Mouse (Mus musculus) hindbrain, postnatal 0 days (tissue): ENCODE data around the gene Slc12a4. TPM values are rescaled to one million over a fixed set of nuclear protein-coding genes. Genes with fewer than 3 reads are reported as not detected.

Experiments used
- ATAC-seq: fragments of 200-750 bp; cut with Nextera tagmentation; 2 replicates; pipeline ENCODE4 v1.8.0; 2017; ENCODE audit warnings: mild to moderate bottlenecking, moderate TSS enrichment, moderate library complexity
- DNase-seq: peaks from one replicate; pipeline ENCODE4 v3.0.0-alpha.2; 2015; ENCODE audit warnings: low spot score
- H3K27ac ChIP-seq: fragments of 300-500 bp; sonication (generic); 2 replicates; pipeline ENCODE4 v1.5.1; 2014; ENCODE audit warnings: mild to moderate bottlenecking
- H3K27me3 ChIP-seq: fragments of 300-500 bp; sonication (generic); 2 replicates; pipeline ENCODE4 v1.6.1; 2014; ENCODE audit warnings: low read length, mixed read lengths; ENCODE audit not compliant: insufficient read depth
- H3K36me3 ChIP-seq: fragments of 300-500 bp; sonication (generic); 2 replicates; pipeline ENCODE4 v1.6.1; 2014; ENCODE audit warnings: low read length, mixed read lengths; ENCODE audit not compliant: insufficient read depth
- H3K4me1 ChIP-seq: fragments of 300-500 bp; sonication (generic); 2 replicates; pipeline ENCODE4 v1.6.1; 2014; ENCODE audit warnings: antibody characterized with exemption, low read length, mixed read lengths; ENCODE audit not compliant: insufficient read depth
- H3K4me2 ChIP-seq: fragments of 300-500 bp; sonication (generic); 2 replicates; pipeline ENCODE4 v1.6.1; 2014; ENCODE audit warnings: low read depth, mild to moderate bottlenecking, low read length, moderate library complexity, mixed read lengths
- H3K4me3 ChIP-seq: fragments of 300-500 bp; sonication (generic); 2 replicates; pipeline ENCODE4 v1.5.1; 2014; ENCODE audit warnings: low read length
- H3K9ac ChIP-seq: fragments of 300-500 bp; sonication (generic); replicated peaks from 2 replicates; pipeline ENCODE4 v1.6.1; 2014; ENCODE audit warnings: mild to moderate bottlenecking, low read length, moderate library complexity, mixed read lengths
- H3K9me3 ChIP-seq: fragments of 300-500 bp; sonication (generic); 2 replicates; pipeline ENCODE4 v1.6.1; 2016; ENCODE audit warnings: low read length, mixed read lengths
- CTCF ChIP-seq: IDR thresholded peaks from 2 replicates; pipeline ENCODE4 v1.5.1; 2016; ENCODE audit warnings: antibody characterized with exemption, control low read depth, low read depth
- WGBS: fragments of 180-500 bp; shearing (Covaris S2); extraction: QIAGEN DNeasy Blood & Tissue Kit; methylation state at CpG from one replicate; pipeline ENCODE4 v1.1.7; 2014; 5-methylcytosine and 5-hydroxymethylcytosine counted together
- polyA plus RNA-seq: library from polyadenylated mRNA; unstranded; fragments of >200 nt; fragmentation: Nextera tagmentation; extraction: Ambion mirVana; gene quantifications from 2 replicates; pipeline ENCODE4 v1.2.1, GENCODE M21; 2015
- total RNA-seq: library from RNA; depleted of rRNA; stranded (reverse); fragments of >200 nt; gene quantifications from 2 replicates; pipeline ENCODE4 v1.2.3, GENCODE M21; 2014

The Slc12a4 gene
- total and polyA plus RNA-seq, 2 experiments from 2014 or later, result 16.3 to 25.5 TPM

GRCm38 (mm10) chr8:105943321-105943739 lies 22.6 kb downstream of the Slc12a4 start, which contains the start of gene Lcat:
Lcat (minus strand) TSS chr8:105943382.
- Histone ChIP-seq H3K4me3 (no peak within 1 kb of the TSS), H3K27ac (peak within 1 kb of the TSS; percentile 73), H3K9me3 (no peaks in the 10 kb centered on the region), H3K4me2 (no peak within 1 kb of the TSS), H3K36me3 (no peaks in the 10 kb centered on the region; the same call in 1 of the 2 replicates), H3K4me1 (no peaks in the 10 kb centered on the region), H3K27me3 (no peaks in the 10 kb centered on the region), H3K9ac (no peak within 1 kb of the TSS)
- DNase-seq (peak; percentile 73), ATAC-seq (peak; percentile 88)
- 28% methylated on average over 7 of the region's 8 CpGs for WGBS
- TF ChIP-seq CTCF, result no peak

GRCm38 (mm10) chr8:105942542-105942941 lies 23.4 kb downstream of the Slc12a4 start:
- H3K4me3 ChIP-seq, result no peak overlapping the region
- peak overlapping the region; percentile 73; the same call in 1 of the 2 replicates for H3K27ac ChIP-seq
- H3K9ac ChIP-seq, result no peak overlapping the region
- no peak for TF ChIP-seq CTCF
- 92% methylated on average over 5 of the region's 5 CpGs for WGBS
- no peaks in the 10 kb centered on the region; the same call in 1 of the 2 replicates for H3K36me3 ChIP-seq
- no peaks in the 10 kb centered on the region for H3K9me3 ChIP-seq
- DNase-seq, result no peak
- ATAC-seq, result no peak
- H3K4me2 ChIP-seq, result no peak overlapping the region
- H3K27me3 ChIP-seq, result no peaks in the 10 kb centered on the region
- no peaks in the 10 kb centered on the region for H3K4me1 ChIP-seq

DNA sequence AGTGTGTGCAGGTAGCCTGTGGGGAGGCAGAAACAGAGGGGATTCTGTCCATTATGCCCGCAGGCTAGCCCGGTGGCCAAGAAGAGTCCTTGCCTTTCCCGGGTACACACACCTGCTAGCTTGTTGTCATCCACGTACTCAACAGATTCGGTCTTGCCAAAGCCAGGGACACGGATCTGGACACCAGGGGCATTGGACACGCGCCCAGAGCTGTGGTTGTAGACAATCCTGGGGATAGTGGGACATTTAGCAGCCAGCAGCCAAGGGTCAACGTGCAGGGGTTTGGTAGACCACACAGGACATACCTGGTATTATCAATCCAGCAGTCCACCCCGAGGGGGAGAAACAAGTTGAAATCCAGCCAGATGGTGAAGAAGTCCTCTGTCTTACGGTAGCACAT lies 23.9 kb downstream of the Slc12a4 start:
- no peak for TF ChIP-seq CTCF
- no peak overlapping the region for H3K4me2 ChIP-seq
- no peak overlapping the region for H3K27ac ChIP-seq
- DNase-seq, result no peak
- 83% methylated on average over 11 of the region's 11 CpGs for WGBS
- no peaks in the 10 kb centered on the region for H3K27me3 ChIP-seq
- H3K9me3 ChIP-seq, result no peaks in the 10 kb centered on the region
- no peak overlapping the region for H3K9ac ChIP-seq
- ATAC-seq, result no peak
- H3K4me1 ChIP-seq, result no peaks in the 10 kb centered on the region
- H3K36me3 ChIP-seq, result no peaks in the 10 kb centered on the region; the same call in 1 of the 2 replicates
- H3K4me3 ChIP-seq, result no peak overlapping the region

DNA sequence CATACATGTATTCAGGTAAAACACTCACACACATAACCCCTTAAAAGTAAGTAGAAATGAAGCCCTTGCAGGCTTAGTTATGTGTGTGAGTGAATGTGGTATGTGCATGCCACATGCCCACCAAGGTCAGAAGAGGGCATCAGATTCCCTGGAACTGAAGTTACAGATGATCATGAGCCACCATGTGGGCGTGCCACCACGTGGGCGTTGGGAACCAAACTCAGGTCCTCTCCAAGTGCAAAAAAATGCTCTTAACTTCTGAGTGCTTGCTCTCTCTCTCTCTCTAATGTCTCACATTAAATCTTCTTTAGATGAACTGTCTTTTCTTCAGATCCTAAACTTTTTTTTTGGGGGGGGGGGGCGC lies 27.6 kb downstream of the Slc12a4 start, which contains the start of gene Psmb10:
Gene Psmb10 (minus strand): TSS at position 139 of the 364 bp plus-strand sequence.
- peak; percentile 42 for DNase-seq
- H3K4me2 ChIP-seq, result peak within 1 kb of the TSS; percentile 97
- WGBS, result 28% methylated on average over 4 of the region's 4 CpGs

GRCm38 (mm10) chr8:105937496-105938305 lies 28.2 kb downstream of the Slc12a4 start:
- ATAC-seq (peak; percentile 38), DNase-seq (peak; percentile 45)
- WGBS, result 1% methylated on average over 33 of the region's 33 CpGs
- H3K4me1 ChIP-seq, result no peaks in the 10 kb centered on the region
- no peaks in the 10 kb centered on the region for H3K27me3 ChIP-seq
- TF ChIP-seq CTCF, result no peak
- no peaks in the 10 kb centered on the region for H3K36me3 ChIP-seq
- H3K9me3 ChIP-seq, result no peaks in the 10 kb centered on the region
- peak overlapping the region; percentile 84 for H3K9ac ChIP-seq
- H3K4me3 ChIP-seq, result peak overlapping the region; percentile 69
- peak overlapping the region; percentile 97 for H3K27ac ChIP-seq
- H3K4me2 ChIP-seq, result peak overlapping the region; percentile 97

More for the DNA sequence above, 27.6 kb downstream of the Slc12a4 start, which contains the start of gene Psmb10:
- Histone ChIP-seq H3K4me3 (peak within 1 kb of the TSS; percentile 69), H3K27ac (peak within 1 kb of the TSS; percentile 97), H3K27me3 (no peaks in the 10 kb centered on the region), H3K4me1 (no peaks in the 10 kb centered on the region), H3K36me3 (no peaks in the 10 kb centered on the region), H3K9me3 (no peaks in the 10 kb centered on the region), H3K9ac (peak within 1 kb of the TSS; percentile 84)
- TF ChIP-seq CTCF, result peak; percentile 9; the same call in 1 of the 2 replicates
- ATAC-seq, result no peak

- H3K9me3 ChIP-seq, result no peaks in the 10 kb centered on the region
- WGBS, result under 1% methylated on average over 30 of the region's 30 CpGs
Measured at GRCm38 (mm10) chr8:105936866-105937475, 28.9 kb downstream of the Slc12a4 start.

More at GRCm38 (mm10) chr8:105936866-105937475, 28.9 kb downstream of the Slc12a4 start:
- peak overlapping the region; percentile 84 for H3K9ac ChIP-seq
- peak; percentile 95 for DNase-seq
- H3K36me3 ChIP-seq, result 0 out of 2 replicates have a peak, but pooled peaks cover 6% of the 10 kb centered on the region
- H3K4me1 ChIP-seq, result no peaks in the 10 kb centered on the region
- H3K4me3 ChIP-seq, result peak overlapping the region; percentile 69
- H3K4me2 ChIP-seq, result peak overlapping the region; percentile 97
- no peaks in the 10 kb centered on the region for H3K27me3 ChIP-seq
- ATAC-seq, result peak; percentile 90
- 0 out of 2 replicates have a peak, but pooled peaks have one; percentile 5 for TF ChIP-seq CTCF
- H3K27ac ChIP-seq, result peak overlapping the region; percentile 97
